Mouse (Mus musculus): ENCODE results near the gene Dagla.

The Dagla gene

GRCm38 (mm10) chr19:10203848-10204615 lies 100.6 kb downstream of the Dagla start, which contains the start of the genes Tmem258 and Fen1:
Tmem258 (plus strand) TSS chr19:10204014.
Fen1 (minus strand) TSS chr19:10204169.
- in situ Hi-C loops (cut with MboI, MseI): no loop called here

GRCm38 (mm10) chr19:10203146-10203847 lies 101.4 kb downstream of the Dagla start:
- in situ Hi-C loops (cut with MboI, MseI): no loop called here

DNA sequence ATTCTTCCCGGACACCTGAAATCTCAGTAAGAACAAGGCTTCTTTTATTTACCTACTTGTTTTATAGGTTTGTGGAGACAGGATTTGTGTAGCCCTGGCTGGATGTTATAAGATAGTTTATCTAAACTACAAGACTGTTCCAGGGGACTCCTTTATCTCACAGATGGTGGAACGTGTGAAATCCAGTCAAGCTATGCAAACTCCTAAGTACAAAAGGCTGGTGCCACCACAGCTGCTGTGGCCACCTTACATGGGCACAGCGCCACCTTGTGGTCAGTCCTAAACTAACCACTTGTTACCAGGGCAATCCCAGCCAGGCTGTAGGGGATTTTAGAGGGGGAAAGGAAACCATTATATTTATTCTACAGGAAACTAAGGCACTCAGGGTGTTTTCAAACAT lies 106.0 kb downstream of the Dagla start:
- in situ Hi-C loops (cut with MboI, MseI): loop anchor here in 1 of 2 experiments (5.0 kb wide), 1 partner anchor 101 kb away; no protein-coding TSS in a partner anchor

DNA sequence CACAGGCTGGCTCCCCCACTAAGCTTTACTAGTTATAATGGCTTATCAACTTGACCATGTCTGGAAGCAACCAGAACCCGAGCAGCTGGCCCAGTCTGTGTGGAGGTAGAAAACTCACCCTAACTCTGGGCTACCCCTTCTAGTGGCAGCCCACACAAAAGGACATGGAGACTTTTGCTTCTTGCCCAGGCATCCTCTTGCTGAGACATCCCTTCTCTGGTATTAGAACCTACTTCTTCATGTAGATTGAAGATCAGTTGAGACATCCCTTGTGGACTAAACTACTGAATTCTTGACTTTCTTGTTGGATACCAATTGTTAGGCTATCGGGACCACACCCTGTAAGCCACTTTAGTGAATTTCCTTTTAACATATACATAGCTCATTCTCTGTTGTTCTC lies 106.4 kb downstream of the Dagla start:
- in situ Hi-C loops (cut with MboI, MseI): loop anchor here in 1 of 2 experiments (5.0 kb wide), 1 partner anchor 101 kb away; no protein-coding TSS in a partner anchor

- in situ Hi-C loops (cut with MboI, MseI): loop anchor here in 1 of 2 experiments (5.0 kb wide), 1 partner anchor 100 kb away; no protein-coding TSS in a partner anchor
Observed at GRCm38 (mm10) chr19:10197130-10197529, 107.5 kb downstream of the Dagla start.
